Mouse (Mus musculus) B cell, adult (primary cell): ENCODE results near the gene Mxra8. TPM values are rescaled to one million over a fixed set of nuclear protein-coding genes. Genes with fewer than 3 reads are reported as not detected.

Experiments
- total RNA-seq: library from RNA; stranded (reverse); gene quantifications from 4 replicates; pipeline ENCODE4 v1.2.4, GENCODE M21; 2023; ENCODE audit not compliant: inconsistent age

Gene Mxra8
- 10.4 to 12.7 TPM (median 11.4 TPM) in 4 replicates for total RNA-seq

DNA sequence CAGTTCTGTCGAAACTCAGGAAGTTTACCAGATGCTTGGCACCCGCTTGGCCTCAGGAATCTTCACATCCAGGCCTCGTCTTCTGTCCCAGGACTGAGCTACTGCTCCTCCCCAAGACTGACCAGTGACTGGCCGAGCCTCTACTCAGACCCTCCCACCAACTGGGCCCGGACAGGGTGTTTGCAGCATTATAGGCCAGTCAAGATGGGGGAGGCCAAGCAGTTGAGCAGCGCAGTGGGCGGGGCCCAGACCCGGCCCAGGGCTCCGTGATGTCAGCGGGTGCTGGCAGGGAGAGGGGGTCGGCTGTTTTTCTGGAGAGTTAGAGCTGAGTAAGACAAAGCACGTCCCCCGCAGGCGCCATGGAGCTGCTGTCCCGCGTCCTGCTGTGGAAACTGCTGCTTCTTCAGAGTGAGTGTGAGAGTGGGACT lies at the start of gene Mxra8:
Mxra8 (plus strand) TSS at position 198 of the 428 bp plus-strand sequence.

DNA sequence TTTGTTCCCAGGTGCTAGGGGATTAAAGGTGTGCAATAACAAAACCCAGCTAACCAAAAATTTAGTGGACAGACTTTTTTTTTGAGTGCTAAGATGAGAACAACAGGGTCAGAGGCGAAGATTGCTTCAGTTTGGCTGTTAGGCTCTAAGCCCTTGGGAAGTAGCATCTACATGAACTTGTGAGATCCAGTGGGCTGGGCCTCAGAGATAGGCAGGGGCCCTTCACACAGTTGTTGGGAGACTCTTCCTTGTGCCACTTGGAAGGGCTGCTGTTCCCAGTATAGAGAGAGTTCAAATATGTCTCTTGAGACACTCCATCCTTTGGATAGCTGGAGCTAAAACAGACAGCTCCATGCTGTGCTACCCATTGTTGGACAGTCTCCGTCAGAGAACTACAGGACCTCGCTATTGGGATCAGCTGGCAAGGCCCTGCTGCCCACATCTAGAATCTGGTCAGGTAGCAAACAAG lies 49.4 kb upstream of the Mxra8 start, which contains the start of gene Ankrd65:
Ankrd65 (plus strand) TSS at position 419 of the 469 bp plus-strand sequence.

DNA sequence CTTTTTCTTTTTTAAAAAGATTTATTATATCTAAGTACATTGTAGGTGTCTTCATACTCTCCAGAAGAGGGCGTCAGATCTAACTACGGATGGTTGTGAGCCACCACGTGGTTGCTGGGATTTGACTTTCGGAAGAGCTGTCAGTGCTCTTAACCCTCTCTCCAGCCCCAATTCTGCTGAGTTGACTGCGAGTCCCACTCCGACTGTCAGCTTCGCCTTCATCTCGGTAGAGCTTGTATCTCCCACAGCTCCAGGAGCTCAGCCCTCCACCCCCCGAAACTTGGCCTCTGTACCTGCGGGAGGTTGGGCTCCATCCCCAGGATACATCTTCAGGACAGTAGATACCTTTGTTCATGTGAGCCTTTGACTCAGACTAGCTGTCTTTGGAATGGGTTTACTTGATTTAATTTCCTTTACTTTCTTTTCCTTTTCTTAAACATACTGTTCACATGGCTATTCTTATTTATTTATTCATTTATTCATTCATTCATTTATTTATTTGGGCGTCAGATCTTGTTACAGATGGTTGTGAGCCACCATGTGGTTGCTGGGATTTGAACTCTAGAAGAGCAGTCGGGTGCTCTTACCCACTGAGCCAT lies 36.6 kb upstream of the Mxra8 start, which contains the start of gene Mrpl20:
Mrpl20 (plus strand) TSS at position 138 of the 599 bp plus-strand sequence.

DNA sequence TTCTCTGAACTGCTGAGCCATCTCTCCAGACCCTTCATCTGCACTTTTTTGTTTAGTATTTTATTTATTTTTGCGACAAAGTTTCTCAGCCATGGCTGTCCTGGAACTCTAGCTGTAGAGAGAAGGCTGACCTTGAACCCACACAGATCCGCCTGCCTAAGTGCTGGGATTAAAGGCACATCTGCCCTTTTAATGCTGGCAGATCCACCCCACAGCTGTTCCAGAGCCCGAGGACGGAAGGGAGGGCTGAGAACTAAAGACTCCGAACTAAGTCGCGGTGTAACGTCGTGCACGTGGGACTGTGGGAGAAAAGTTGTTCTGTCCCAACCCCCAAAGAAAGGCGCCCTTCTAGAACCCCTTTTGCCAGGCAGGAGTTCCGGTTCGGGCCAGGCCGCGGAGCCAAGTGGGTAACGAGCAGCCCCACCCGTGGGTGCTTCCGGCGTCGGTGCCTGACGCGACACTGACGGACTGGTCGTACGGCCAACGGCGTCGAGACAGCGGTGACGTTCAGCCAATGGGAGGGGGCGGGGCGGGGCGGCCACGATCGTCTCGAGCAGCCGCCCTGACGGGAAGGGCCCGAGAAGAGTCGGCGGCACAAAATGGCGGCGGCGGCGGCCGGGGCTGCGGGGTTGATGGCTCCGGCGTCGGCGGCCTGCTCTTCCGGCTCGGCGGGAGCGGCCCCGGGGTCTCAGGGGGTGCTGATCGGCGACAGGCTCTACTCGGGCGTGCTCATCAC lies 27.4 kb upstream of the Mxra8 start, which contains the start of gene Ccnl2:
Ccnl2 (plus strand) TSS at position 561 of the 736 bp plus-strand sequence.

DNA sequence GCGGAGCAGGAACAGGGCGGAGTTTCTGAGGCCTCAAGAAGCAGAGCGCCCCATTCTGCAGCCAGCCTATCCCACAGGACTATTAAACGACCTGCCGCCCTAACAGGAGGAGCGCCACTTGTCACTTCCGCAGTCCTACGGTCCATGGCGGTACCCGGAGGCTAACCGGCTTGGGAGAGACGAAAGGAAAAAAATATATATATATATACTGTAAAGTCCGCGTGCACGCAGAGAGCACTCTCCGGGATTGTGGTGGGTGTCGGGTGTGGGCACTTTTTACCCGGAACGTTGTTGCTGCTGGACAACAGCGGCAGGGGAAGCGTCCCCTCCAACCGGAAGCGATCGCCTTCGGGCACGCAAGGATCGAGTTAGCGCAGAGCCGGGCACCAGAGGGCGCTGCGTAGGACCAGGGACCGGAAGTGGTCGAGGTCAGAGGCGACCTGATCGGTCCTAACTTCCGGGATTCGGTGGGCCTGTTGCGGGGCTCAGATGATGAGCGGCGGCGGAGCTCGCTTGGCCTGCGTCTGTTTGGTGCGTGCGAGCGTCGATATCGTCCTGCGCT lies 8.2 kb upstream of the Mxra8 start, which contains the start of gene Aurkaip1:
Aurkaip1 (plus strand) TSS at position 68 of the 562 bp plus-strand sequence.

DNA sequence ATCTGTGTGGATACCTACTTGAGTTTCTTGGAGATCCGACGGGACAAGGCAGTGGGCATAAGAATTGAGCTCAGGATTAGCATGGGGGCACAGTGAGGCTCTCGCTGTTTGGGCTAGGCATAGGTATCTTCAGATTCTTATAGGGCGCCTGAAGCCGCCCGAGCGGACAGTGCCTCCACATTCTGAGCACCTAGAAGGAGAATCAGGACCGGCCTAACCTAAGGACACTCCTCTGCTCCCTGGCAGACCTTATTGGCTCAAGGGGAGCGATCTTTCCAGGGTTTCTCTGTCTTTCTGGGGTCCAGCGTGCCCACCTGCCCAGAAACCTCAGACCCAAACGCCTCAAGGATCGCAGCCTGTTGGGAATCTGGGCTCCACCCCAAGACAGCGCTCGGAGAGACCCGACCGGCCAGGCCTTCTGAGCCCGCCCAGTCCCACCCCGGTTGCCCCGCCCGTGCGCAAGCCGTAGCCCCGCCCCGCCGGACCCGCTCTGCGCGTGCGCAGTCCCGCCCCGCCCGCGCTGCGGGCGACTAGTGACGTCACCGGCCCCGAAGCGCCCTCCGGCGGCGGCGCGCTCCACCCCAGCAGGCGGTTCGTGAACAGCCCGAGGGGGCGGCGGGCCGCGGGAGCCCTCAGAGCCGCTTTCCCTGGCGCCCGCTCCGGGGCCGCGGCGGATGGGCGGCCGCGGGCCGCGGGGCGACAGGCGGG lies 7.5 kb downstream of the Mxra8 start, which contains the start of gene Dvl1:
Dvl1 (plus strand) TSS at position 532 of the 708 bp plus-strand sequence.

DNA sequence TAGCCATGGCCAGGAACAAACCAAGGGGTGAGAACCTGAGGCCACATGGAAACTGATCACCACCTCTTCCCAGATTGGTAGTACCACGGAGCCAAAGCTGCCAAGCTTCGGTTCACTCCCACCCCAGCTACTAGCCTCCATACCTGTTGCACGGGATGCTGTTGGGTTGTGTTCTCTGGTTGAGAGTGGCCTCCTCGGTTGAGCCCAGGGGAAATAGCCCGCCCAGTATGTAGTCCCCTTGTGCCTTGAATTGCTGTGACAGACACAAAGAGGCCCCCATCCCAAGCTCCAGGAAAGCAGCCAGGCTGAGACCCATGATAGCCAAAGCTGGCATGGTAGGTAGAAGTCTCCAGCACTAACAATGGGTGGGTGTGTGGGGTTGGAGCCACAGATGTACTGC lies 23.5 kb downstream of the Mxra8 start, which contains the start of gene Tas1r3:
Tas1r3 (minus strand) TSS at position 362 of the 400 bp plus-strand sequence.

DNA sequence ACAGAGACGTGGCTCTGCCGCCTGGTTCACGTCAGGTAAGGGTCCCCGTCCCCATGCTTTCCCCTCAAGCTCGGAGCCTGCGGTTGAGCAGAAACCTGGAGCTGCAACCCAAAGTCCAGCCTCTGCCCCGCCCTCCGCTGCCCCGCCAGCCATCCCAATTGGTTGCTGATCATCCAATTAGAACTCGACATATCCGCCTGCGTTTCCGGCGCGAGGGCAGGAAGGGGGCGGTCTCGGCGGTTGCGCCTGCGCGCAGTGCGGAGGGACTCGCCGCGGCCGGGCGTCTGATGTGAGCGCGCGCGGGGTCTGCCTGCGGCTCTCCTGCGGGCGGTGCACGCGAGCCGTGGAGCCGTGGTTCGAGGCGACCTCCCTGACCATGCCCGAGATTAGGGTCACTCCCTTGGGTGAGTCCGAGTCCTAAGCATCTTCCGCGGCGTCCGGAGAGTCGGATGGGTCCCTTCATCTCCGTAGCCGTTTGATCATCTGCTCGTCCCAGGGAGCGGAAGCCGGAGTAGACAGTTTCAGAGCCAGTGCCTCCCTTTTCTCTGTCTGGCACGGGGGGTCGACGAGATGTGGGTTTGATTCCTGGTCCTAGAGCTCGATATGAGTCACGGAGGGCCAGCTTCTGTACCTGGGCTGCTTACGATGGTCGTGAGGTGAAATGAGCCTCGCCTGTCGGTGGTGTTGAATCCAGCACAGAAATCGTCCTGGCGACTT lies 30.0 kb downstream of the Mxra8 start, which contains the start of the genes Cptp and Ints11:
Cptp (minus strand) TSS at position 124 of the 717 bp plus-strand sequence.
Ints11 (plus strand) TSS at position 230 of the 717 bp plus-strand sequence.

DNA sequence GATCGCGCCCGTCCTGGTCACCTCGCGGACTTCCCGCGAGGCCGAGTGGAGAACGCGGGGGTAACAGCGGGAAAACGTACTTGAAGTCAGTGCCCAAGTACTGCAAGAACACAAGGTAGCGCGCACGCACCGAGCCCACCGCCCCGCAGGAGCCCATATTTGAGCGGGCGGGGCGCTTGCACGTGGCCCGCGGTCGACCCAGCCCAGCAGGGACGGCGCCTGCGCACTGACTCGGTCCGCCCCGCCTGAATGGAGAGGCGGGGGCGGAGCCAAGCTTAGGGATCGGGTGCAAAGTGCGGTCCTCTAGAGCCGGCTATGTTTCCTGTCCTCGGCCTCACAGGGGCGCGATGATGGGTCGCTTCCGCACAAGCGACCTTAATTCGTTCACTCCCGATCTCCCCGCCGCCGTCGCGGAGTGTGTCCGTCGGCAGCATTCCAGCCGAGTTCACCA lies 52.1 kb downstream of the Mxra8 start, which contains the start of the genes Pusl1 and Acap3:
Pusl1 (minus strand) TSS at position 231 of the 451 bp plus-strand sequence.
Acap3 (plus strand) TSS at position 272 of the 451 bp plus-strand sequence.

Other genes starting within 250 kb of the Mxra8 start
- gene Slc35e2, start 238.3 kb upstream of the Mxra8 start, total RNA-seq, result 19.8 to 29.5 TPM (median 26.5 TPM) in 4 replicates
- 139 to 162 TPM (median 154 TPM) in 4 replicates for gene Cdk11b, start 214.8 kb upstream of the Mxra8 start, total RNA-seq
- not detected in 4 replicates for gene Gm10563, start 194.3 kb upstream of the Mxra8 start, total RNA-seq
- 0.51 TPM in 1 of 4 replicates, not detected in the others for gene Mmp23, start 186.3 kb upstream of the Mxra8 start, total RNA-seq
- 37.5 to 43.7 TPM (median 40.3 TPM) in 4 replicates for gene Mib2, start 170.5 kb upstream of the Mxra8 start, total RNA-seq
- 2.7 to 3.2 TPM (median 2.8 TPM) in 4 replicates for gene Fndc10, start 145.3 kb upstream of the Mxra8 start, total RNA-seq
- 77.2 to 87.4 TPM (median 82.1 TPM) in 4 replicates for gene Ssu72, start 134.9 kb upstream of the Mxra8 start, total RNA-seq
- 0.32 to 0.60 TPM (median 0.47 TPM) in 4 replicates for gene Tmem240, start 104.9 kb upstream of the Mxra8 start, total RNA-seq
- 45.0 to 54.2 TPM (median 52.5 TPM) in 4 replicates for gene Atad3a, start 78.6 kb upstream of the Mxra8 start, total RNA-seq
- gene Vwa1, start 65.0 kb upstream of the Mxra8 start, total RNA-seq, result not detected in 4 replicates
- not detected in 4 replicates for gene Tmem88b, start 53.8 kb upstream of the Mxra8 start, total RNA-seq
- gene Ankrd65, start 49.2 kb upstream of the Mxra8 start, total RNA-seq, result not detected in 4 replicates
- gene Mrpl20, start 36.8 kb upstream of the Mxra8 start, total RNA-seq, result 42.4 to 51.3 TPM (median 45.0 TPM) in 4 replicates
- gene Ccnl2, start 27.2 kb upstream of the Mxra8 start, total RNA-seq, result 212 to 234 TPM (median 221 TPM) in 4 replicates
- gene Aurkaip1, start 8.4 kb upstream of the Mxra8 start, total RNA-seq, result 72.7 to 92.7 TPM (median 80.5 TPM) in 4 replicates
- 59.0 to 80.3 TPM (median 71.7 TPM) in 4 replicates for gene Dvl1, start 7.7 kb downstream of the Mxra8 start, total RNA-seq
- gene Tas1r3, start 23.7 kb downstream of the Mxra8 start, total RNA-seq, result 0.55 to 1.4 TPM (median 1.0 TPM) in 4 replicates
- gene Cptp, start 29.8 kb downstream of the Mxra8 start, total RNA-seq, result 5.7 to 9.4 TPM (median 8.1 TPM) in 4 replicates
- gene Ints11, start 29.9 kb downstream of the Mxra8 start, total RNA-seq, result 44.3 to 52.8 TPM (median 52.3 TPM) in 4 replicates
- gene Pusl1, start 52.1 kb downstream of the Mxra8 start, total RNA-seq, result 21.1 to 25.0 TPM (median 23.6 TPM) in 4 replicates
- 66.3 to 71.7 TPM (median 69.2 TPM) in 4 replicates for gene Acap3, start 52.1 kb downstream of the Mxra8 start, total RNA-seq
- 98.2 to 110 TPM (median 106 TPM) in 4 replicates for gene Ube2j2, start 104.2 kb downstream of the Mxra8 start, total RNA-seq
- gene C1qtnf12, start 122.6 kb downstream of the Mxra8 start, total RNA-seq, result 1.6 to 3.1 TPM (median 2.1 TPM) in 4 replicates
- 2.3 to 3.4 TPM (median 2.8 TPM) in 4 replicates for gene B3galt6, start 153.0 kb downstream of the Mxra8 start, total RNA-seq
- 120 to 134 TPM (median 127 TPM) in 4 replicates for gene Sdf4, start 153.2 kb downstream of the Mxra8 start, total RNA-seq
- 6.0 to 9.5 TPM (median 7.1 TPM) in 4 replicates for gene Tnfrsf4, start 174.2 kb downstream of the Mxra8 start, total RNA-seq
- gene Tnfrsf18, start 186.5 kb downstream of the Mxra8 start, total RNA-seq, result 13.5 to 16.3 TPM (median 14.2 TPM) in 4 replicates
- gene Ttll10, start 219.7 kb downstream of the Mxra8 start, total RNA-seq, result not detected in 4 replicates